Mouse (Mus musculus): ENCODE results near the gene Olfr319. TPM values are rescaled to one million over a fixed set of nuclear protein-coding genes. Genes with fewer than 3 reads are reported as not detected.

Olfr319 gene
- polyA plus RNA-seq (2012; rRNA removed) (not detected in 2 replicates), polyA plus RNA-seq (2014; fragmentation: Nextera tagmentation; extraction: Ambion mirVana) (not detected in 2 replicates)

GRCm38 (mm10) chr11:58698862-58699261, at the start of gene Olfr319:
TSS of gene Olfr319 (plus strand) at chr11:58699162.
- H3K36me3 ChIP-seq (replicated peaks; ENCODE audit: control insufficient read depth, insufficient read depth, low read depth) = no peaks in the 10 kb centered on the region
- no peak for ATAC-seq (ENCODE audit: insufficient read depth)
- no peak within 1 kb of the TSS for H3K27ac ChIP-seq
- H3K27me3 ChIP-seq (ENCODE audit: control insufficient read depth, insufficient read depth, low read length) = no peaks in the 10 kb centered on the region
- no peaks in the 10 kb centered on the region for H3K4me1 ChIP-seq (replicated peaks; ENCODE audit: control insufficient read depth in 2 of 2, insufficient read depth in 2 of 2, low read length in 1 of 2)
- no peak for DNase-seq (ENCODE audit: low read depth in 3 of 3, low spot score in 3 of 3)
- WGBS (ENCODE audit: insufficient replicate concordance) = 54% methylated on average over 3 of the region's 3 CpGs
- no peak within 1 kb of the TSS for H3K9ac ChIP-seq (replicated peaks)
- TF ChIP-seq CTCF (IDR thresholded peaks at IDR 0.05; ENCODE audit: low read depth) = no peak
- TF ChIP-seq EP300 (IDR thresholded peaks at IDR 0.05; ENCODE audit: low read depth) = no peak
- H3K4me2 ChIP-seq (ENCODE audit: low read depth) = no peak within 1 kb of the TSS
- no peak within 1 kb of the TSS for H3K4me3 ChIP-seq (ENCODE audit: insufficient read depth in 1 of 2, low read depth in 2 of 2, low read length in 2 of 2)
- H3K9me3 ChIP-seq (ENCODE audit: control insufficient read depth, low read length) = no peaks in the 10 kb centered on the region

GRCm38 (mm10) chr11:58655151-58655550, 43.8 kb upstream of the Olfr319 start:
- ATAC-seq (ENCODE audit: insufficient read depth) (no peak), DNase-seq (ENCODE audit: low read depth in 3 of 3, low spot score in 3 of 3) (no peak)
- H3K4me3 ChIP-seq (ENCODE audit: insufficient read depth in 1 of 2, low read depth in 2 of 2, low read length in 2 of 2) = no peak overlapping the region
- 84% methylated on average over 3 of the region's 3 CpGs for WGBS (ENCODE audit: insufficient replicate concordance)
- no peak overlapping the region for H3K4me2 ChIP-seq (ENCODE audit: low read depth)
- no peaks in the 10 kb centered on the region for H3K4me1 ChIP-seq (replicated peaks; ENCODE audit: control insufficient read depth in 2 of 2, insufficient read depth in 2 of 2, low read length in 1 of 2)
- H3K9me3 ChIP-seq (ENCODE audit: control insufficient read depth, low read length) = no peaks in the 10 kb centered on the region
- H3K27me3 ChIP-seq (ENCODE audit: control insufficient read depth, insufficient read depth, low read length) = no peaks in the 10 kb centered on the region
- H3K27ac ChIP-seq = no peak overlapping the region
- H3K36me3 ChIP-seq (replicated peaks; ENCODE audit: control insufficient read depth, insufficient read depth, low read depth) = peaks cover 20% of the 10 kb centered on the region
- TF ChIP-seq EP300 (IDR thresholded peaks at IDR 0.05; ENCODE audit: low read depth) (no peak), CTCF (IDR thresholded peaks at IDR 0.05; ENCODE audit: low read depth) (no peak)
- no peak overlapping the region for H3K9ac ChIP-seq (replicated peaks)

DNA sequence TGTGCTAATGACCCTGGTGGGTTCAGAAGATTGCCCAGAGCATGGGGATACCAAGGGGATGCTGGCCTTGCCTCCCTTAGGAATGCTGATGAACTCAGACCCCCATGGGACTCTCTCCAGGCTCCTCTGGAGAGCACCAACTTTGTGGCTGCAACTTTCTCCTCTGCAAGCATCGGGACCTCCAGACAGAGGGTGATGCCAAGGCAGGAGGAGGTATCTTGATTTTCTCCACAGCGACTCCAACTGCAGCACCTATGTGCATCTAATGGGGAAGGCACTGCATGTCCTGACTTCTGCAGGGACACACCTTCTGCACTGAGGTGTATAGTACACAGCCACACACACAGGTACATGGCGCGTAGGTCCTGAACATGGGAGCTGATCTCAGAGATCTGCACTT, 40.4 kb upstream of the Olfr319 start, which contains the start of gene Olfr322:
TSS of gene Olfr322 (plus strand) at position 187 of the 400 bp plus-strand sequence.
- Histone ChIP-seq H3K27ac (no peak within 1 kb of the TSS), H3K9ac (replicated peaks) (no peak within 1 kb of the TSS), H3K27me3 (ENCODE audit: control insufficient read depth, insufficient read depth, low read length) (no peaks in the 10 kb centered on the region), H3K4me3 (ENCODE audit: insufficient read depth in 1 of 2, low read depth in 2 of 2, low read length in 2 of 2) (no peak within 1 kb of the TSS), H3K4me2 (ENCODE audit: low read depth) (no peak within 1 kb of the TSS), H3K4me1 (replicated peaks; ENCODE audit: control insufficient read depth in 2 of 2, insufficient read depth in 2 of 2, low read length in 1 of 2) (no peaks in the 10 kb centered on the region), H3K36me3 (replicated peaks; ENCODE audit: control insufficient read depth, insufficient read depth, low read depth) (no peaks in the 10 kb centered on the region), H3K9me3 (ENCODE audit: control insufficient read depth, low read length) (no peaks in the 10 kb centered on the region)
- WGBS (ENCODE audit: insufficient replicate concordance) = 73% methylated on average over 4 of the region's 4 CpGs
- DNase-seq (ENCODE audit: low read depth in 3 of 3, low spot score in 3 of 3) = no peak
- ATAC-seq (ENCODE audit: insufficient read depth) = no peak
- no peak for TF ChIP-seq EP300 (IDR thresholded peaks at IDR 0.05; ENCODE audit: low read depth)
- TF ChIP-seq CTCF (IDR thresholded peaks at IDR 0.05; ENCODE audit: low read depth) = no peak

GRCm38 (mm10) chr11:58669252-58669651, 29.7 kb upstream of the Olfr319 start:
- Histone ChIP-seq H3K9me3 (ENCODE audit: control insufficient read depth, low read length) (no peaks in the 10 kb centered on the region), H3K27me3 (ENCODE audit: control insufficient read depth, insufficient read depth, low read length) (no peaks in the 10 kb centered on the region), H3K9ac (replicated peaks) (no peak overlapping the region), H3K4me2 (ENCODE audit: low read depth) (no peak overlapping the region), H3K4me3 (ENCODE audit: insufficient read depth in 1 of 2, low read depth in 2 of 2, low read length in 2 of 2) (no peak overlapping the region), H3K27ac (no peak overlapping the region), H3K4me1 (replicated peaks; ENCODE audit: control insufficient read depth in 2 of 2, insufficient read depth in 2 of 2, low read length in 1 of 2) (no peaks in the 10 kb centered on the region), H3K36me3 (replicated peaks; ENCODE audit: control insufficient read depth, insufficient read depth, low read depth) (no peaks in the 10 kb centered on the region)
- ATAC-seq (ENCODE audit: insufficient read depth) (no peak), DNase-seq (ENCODE audit: low read depth in 3 of 3, low spot score in 3 of 3) (no peak)
- peak; percentile 10; the same call in 1 of the 2 replicates for TF ChIP-seq CTCF (IDR thresholded peaks at IDR 0.05; ENCODE audit: low read depth)
- no peak for TF ChIP-seq EP300 (IDR thresholded peaks at IDR 0.05; ENCODE audit: low read depth)

DNA sequence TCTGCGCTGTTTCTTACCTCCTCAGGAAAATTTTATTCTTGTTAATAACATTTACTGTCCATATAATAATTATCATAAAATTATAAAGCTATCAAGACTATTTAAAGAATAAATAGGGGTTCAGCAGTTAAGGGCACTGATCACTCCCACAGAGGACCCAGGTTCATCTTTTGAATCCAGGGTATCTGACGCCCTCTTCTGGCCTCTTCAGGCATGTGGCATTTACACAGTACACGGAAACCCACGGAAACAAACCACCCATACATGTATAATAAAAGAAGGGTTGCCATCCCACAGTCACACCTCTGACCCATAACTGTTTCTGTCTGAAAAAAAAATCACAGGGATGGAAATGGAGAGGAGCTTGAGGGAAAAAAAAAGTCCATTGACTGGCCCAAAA, 27.1 kb upstream of the Olfr319 start:
- Histone ChIP-seq H3K4me3 (ENCODE audit: insufficient read depth in 1 of 2, low read depth in 2 of 2, low read length in 2 of 2) (no peak overlapping the region), H3K4me1 (replicated peaks; ENCODE audit: control insufficient read depth in 2 of 2, insufficient read depth in 2 of 2, low read length in 1 of 2) (no peaks in the 10 kb centered on the region), H3K4me2 (ENCODE audit: low read depth) (no peak overlapping the region), H3K36me3 (replicated peaks; ENCODE audit: control insufficient read depth, insufficient read depth, low read depth) (no peaks in the 10 kb centered on the region), H3K9ac (replicated peaks) (no peak overlapping the region), H3K9me3 (ENCODE audit: control insufficient read depth, low read length) (no peaks in the 10 kb centered on the region), H3K27ac (no peak overlapping the region), H3K27me3 (ENCODE audit: control insufficient read depth, insufficient read depth, low read length) (no peaks in the 10 kb centered on the region)
- TF ChIP-seq EP300 (IDR thresholded peaks at IDR 0.05; ENCODE audit: low read depth) = no peak
- TF ChIP-seq CTCF (IDR thresholded peaks at IDR 0.05; ENCODE audit: low read depth) = peak; percentile 32; the same call in 1 of the 2 replicates
- no peak for ATAC-seq (ENCODE audit: insufficient read depth)
- no peak for DNase-seq (ENCODE audit: low read depth in 3 of 3, low spot score in 3 of 3)
- 40% methylated on average over 4 of the region's 4 CpGs for WGBS (ENCODE audit: insufficient replicate concordance)
